Mouse (Mus musculus) liver, embryonic 16.5 days (tissue): ENCODE data around the gene Nnat. TPM values are rescaled to one million over a fixed set of nuclear protein-coding genes. Genes with fewer than 3 reads are reported as not detected.
"Not testable (repeated sequence)": the region's sequence is repeated elsewhere in the genome, so short reads cannot be mapped to it uniquely, and the experiment has no call there.

Experiments
- ATAC-seq: fragments of 200-750 bp; cut with Nextera tagmentation; 2 replicates; pipeline ENCODE4 v1.8.0; 2017; ENCODE audit warnings: low read depth, mild to moderate bottlenecking, moderate number of reproducible peaks, moderate library complexity
- H3K27ac ChIP-seq: fragments of 300-500 bp; sonication (generic); 2 replicates; pipeline ENCODE4 v1.5.1; 2014; ENCODE audit warnings: mild to moderate bottlenecking, low read length
- H3K27me3 ChIP-seq: fragments of 300-500 bp; sonication (generic); 2 replicates; pipeline ENCODE4 v1.6.1; 2014; ENCODE audit warnings: low read depth, low read length, mixed read lengths; ENCODE audit not compliant: control insufficient read depth, insufficient read depth
- H3K36me3 ChIP-seq: fragments of 300-500 bp; sonication (generic); 2 replicates; pipeline ENCODE4 v1.6.1; 2014; ENCODE audit warnings: mild to moderate bottlenecking; ENCODE audit not compliant: control insufficient read depth, insufficient read depth
- H3K4me1 ChIP-seq: fragments of 300-500 bp; sonication (generic); 2 replicates; pipeline ENCODE4 v1.6.1; 2014; ENCODE audit warnings: low read depth, low read length, mixed read lengths; ENCODE audit not compliant: control insufficient read depth
- H3K4me2 ChIP-seq: fragments of 300-500 bp; sonication (generic); 2 replicates; pipeline ENCODE4 v1.6.1; 2014; ENCODE audit warnings: low read depth, low read length, mixed read lengths
- H3K4me3 ChIP-seq: fragments of 300-500 bp; sonication (generic); 2 replicates; pipeline ENCODE4 v1.5.1; 2014; ENCODE audit warnings: low read depth, mild to moderate bottlenecking, low read length
- H3K9ac ChIP-seq: fragments of 300-500 bp; sonication (generic); 2 replicates; pipeline ENCODE4 v1.6.1; 2014; ENCODE audit warnings: low read depth, low read length
- H3K9me3 ChIP-seq: fragments of 300-500 bp; sonication (generic); replicated peaks from 2 replicates; pipeline ENCODE4 v1.6.1; 2016; ENCODE audit warnings: low read length; ENCODE audit not compliant: control insufficient read depth
- WGBS: fragments of 180-500 bp; shearing (Covaris S2); extraction: QIAGEN DNeasy Blood & Tissue Kit; methylation state at CpG from one replicate; pipeline ENCODE4 v1.1.7; 2014; ENCODE audit not compliant: insufficient replicate concordance; 5-methylcytosine and 5-hydroxymethylcytosine counted together
- polyA plus RNA-seq: library from polyadenylated mRNA; unstranded; fragments of >200 nt; fragmentation: Nextera tagmentation; extraction: Ambion mirVana; gene quantifications from 2 replicates; pipeline ENCODE4 v1.2.1, GENCODE M21; 2015

Gene Nnat
- polyA plus RNA-seq, 1 experiment from 2014 or later, result 14.3 TPM

DNA sequence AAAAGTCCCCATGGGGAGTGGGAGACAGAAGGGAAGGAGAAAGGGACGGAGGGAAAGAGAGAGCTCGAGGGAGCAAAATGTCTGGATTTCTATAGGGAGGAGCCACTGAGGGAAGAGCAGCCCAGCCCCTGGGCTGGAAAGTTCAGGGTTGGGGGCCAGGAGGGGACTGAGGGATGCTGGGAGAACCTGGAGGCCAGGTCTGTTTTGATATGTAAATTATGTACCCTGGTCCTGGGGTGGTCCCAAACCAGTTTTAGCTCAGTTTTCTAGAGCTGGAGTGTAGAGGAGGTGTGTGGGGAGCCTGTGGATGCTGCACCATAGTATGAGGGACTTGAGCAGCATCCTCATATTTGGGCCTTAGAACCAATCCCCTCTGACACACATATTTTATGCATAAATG, 9.0 kb downstream of the Nnat start:
- H3K9me3 ChIP-seq, result no peaks in the 10 kb centered on the region
- H3K27ac ChIP-seq, result no peak overlapping the region
- H3K4me1 ChIP-seq, result peaks cover 7% of the 10 kb centered on the region
- no peaks in the 10 kb centered on the region for H3K27me3 ChIP-seq
- 45% methylated on average over 2 of the region's 2 CpGs for WGBS
- H3K4me2 ChIP-seq, result no peak overlapping the region
- no peak overlapping the region for H3K4me3 ChIP-seq
- no peaks in the 10 kb centered on the region for H3K36me3 ChIP-seq
- no peak for ATAC-seq
- no peak overlapping the region for H3K9ac ChIP-seq

DNA sequence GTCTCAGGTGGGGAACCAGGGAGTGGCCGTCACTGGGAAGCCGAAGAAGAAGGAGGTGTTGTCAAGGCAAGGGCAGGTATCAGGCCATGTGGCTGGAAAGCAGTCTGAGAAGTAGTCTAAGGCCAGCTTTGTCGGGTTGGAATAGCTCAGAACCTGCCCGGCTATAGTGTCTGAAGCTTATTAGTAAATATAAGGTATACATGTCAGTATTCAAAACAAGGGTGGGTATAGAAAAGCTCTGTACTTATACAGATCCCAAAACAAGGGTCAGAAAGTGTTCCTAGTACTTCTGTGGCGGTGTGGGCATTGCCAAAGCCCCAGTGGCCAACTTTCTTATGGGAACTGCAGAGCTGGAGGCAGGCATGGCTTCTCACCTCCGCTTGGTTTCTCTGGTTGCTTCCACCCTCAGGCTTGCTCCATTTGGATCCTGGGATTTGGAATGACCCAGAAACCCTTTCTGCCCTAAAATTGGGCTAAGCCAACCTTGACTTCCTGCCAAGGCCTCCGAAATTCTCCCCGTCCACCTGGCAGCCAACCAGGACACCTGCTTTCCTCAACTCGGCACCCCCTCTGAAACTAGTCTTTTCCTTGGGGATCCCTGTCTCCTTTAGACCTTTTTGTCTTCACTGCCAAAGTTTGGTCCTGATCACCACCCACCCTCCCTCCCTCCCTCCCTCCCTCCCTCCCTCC, 10.1 kb downstream of the Nnat start:
- H3K27ac ChIP-seq, result no peak overlapping the region
- no peaks in the 10 kb centered on the region for H3K27me3 ChIP-seq
- H3K4me1 ChIP-seq, result peaks cover 7% of the 10 kb centered on the region
- no peak for ATAC-seq
- no peak overlapping the region for H3K9ac ChIP-seq
- no peak overlapping the region for H3K4me2 ChIP-seq
- H3K36me3 ChIP-seq, result no peaks in the 10 kb centered on the region
- H3K4me3 ChIP-seq, result no peak overlapping the region
- H3K9me3 ChIP-seq, result no peaks in the 10 kb centered on the region
- 51% methylated on average over 9 of the region's 9 CpGs for WGBS

DNA sequence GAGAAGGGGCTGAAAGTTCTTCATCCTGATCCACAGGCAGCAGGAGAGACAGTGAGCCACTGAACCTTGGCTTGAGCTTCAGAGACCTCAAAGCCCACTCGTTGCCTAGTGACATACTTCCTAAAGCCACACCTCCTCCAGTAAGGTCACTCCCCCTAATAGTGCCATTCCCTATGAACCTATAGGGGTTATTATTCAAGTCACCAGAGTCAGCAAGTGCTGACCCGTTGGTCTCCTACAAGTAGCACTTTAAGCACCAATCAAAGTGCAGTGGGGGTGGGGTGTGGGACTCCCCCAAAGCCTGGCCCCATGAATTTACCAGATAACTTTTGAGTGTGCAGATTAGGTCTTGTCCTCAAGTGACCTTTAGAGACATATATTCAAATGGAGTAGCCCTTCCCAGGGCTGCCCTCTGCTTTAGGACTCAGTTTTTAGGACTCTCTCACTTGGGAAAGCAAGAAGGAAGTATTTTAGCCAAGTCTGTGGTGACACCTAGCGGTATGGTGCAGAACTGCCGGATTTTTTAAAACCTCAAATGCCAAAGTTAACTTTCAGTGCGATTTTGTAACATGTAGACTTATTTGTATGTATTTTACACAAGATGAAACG, 11.4 kb downstream of the Nnat start, which contains the start of gene Blcap:
Gene Blcap, minus strand, starts transcription at position 51 of the 609 bp plus-strand sequence.
- Histone ChIP-seq H3K4me2 (no peak within 1 kb of the TSS), H3K27me3 (no peaks in the 10 kb centered on the region), H3K9ac (no peak within 1 kb of the TSS), H3K4me3 (no peak within 1 kb of the TSS), H3K27ac (no peak within 1 kb of the TSS), H3K4me1 (peaks cover 7% of the 10 kb centered on the region), H3K9me3 (no peaks in the 10 kb centered on the region), H3K36me3 (no peaks in the 10 kb centered on the region)
- ATAC-seq, result no peak
- 12% methylated on average over 6 of the region's 6 CpGs for WGBS

DNA sequence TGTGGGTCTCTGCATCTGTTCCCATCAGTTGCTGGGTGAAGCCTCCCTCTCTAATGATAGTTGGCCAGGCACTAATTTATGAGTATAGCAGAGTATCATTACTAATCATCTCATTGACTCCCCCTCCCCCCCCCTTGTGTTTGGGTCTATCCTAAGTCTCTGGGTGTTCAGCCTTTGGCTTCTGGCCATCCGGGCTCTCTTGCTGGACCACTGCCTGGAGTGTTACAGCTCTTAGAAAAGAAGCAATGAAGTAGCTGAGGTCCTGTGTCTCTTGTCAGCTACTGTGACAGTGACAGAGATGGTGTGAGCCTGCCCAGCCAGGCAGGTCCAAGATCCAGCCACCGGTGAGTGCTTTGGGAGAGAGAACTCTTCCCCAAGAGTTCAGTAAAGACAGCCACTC, 12.9 kb downstream of the Nnat start:
- H3K4me3 ChIP-seq, result no peak overlapping the region
- WGBS, result 60% methylated on average over 2 of the region's 2 CpGs
- H3K36me3 ChIP-seq, result no peaks in the 10 kb centered on the region
- H3K27me3 ChIP-seq, result no peaks in the 10 kb centered on the region
- H3K9ac ChIP-seq, result no peak overlapping the region
- no peak for ATAC-seq
- no peaks in the 10 kb centered on the region for H3K9me3 ChIP-seq
- no peak overlapping the region for H3K4me2 ChIP-seq
- H3K4me1 ChIP-seq, result no peaks in the 10 kb centered on the region
- H3K27ac ChIP-seq, result no peak overlapping the region

DNA sequence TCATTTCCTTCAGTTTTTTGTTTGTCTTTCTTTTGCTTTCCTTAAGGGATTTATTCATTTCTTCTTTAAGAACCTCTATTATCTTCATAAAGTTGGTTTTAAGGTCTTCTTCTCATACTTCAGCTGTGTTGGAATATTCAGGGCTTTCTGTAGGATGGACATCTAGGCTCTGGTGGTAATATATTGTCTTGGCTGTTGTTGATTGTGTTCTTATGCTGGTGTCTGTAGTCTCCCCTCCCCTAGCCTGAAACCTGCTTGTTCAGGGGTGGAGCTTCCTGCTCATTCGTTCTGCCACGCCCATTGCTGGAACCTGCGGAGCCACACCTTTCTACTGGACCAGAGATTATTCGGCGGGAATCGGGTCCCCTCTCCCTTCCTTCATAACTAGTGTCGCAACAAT, 25.5 kb downstream of the Nnat start:
- H3K9ac ChIP-seq, H3K9me3 ChIP-seq, H3K4me3 ChIP-seq, H3K4me2 ChIP-seq, H3K36me3 ChIP-seq, H3K27ac ChIP-seq, H3K27me3 ChIP-seq, ATAC-seq, H3K4me1 ChIP-seq: not testable (repeated sequence)
- 45% methylated on average over 7 of the region's 7 CpGs for WGBS

DNA sequence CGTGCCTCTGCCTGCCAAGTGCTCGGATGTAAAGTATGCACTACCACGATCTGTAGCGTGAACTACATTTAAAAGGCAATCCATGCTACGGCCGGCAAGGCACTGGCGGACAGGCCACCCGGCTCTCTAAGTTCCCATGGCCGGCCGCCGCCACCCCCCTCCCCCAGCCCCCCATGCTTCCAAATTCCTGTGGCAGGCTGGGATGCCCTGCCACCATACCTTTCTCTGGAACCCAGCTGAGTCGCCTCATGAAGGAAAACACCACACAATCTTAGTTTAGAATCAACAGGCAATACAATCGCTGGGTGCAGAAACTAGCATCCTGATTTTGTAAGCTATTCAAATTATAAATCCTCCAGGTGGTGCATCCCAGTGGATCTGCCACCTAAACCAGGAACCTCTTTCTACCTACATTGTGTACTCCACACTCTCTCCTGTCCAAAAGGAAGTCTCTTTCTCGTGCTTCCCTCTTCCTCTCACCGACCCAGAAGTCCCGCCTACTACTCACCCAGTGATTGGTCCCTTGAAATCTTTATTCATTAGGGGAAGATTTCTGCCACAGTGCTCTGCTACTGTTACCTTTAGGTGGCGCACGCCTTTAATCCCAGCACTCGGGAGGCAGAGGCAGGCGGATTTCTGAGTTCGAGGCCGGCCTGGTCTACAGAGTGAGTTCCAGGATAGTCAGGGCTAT, 37.1 kb downstream of the Nnat start:
- Histone ChIP-seq H3K9ac (no peak overlapping the region), H3K4me3 (no peak overlapping the region), H3K36me3 (no peaks in the 10 kb centered on the region), H3K4me2 (no peak overlapping the region), H3K4me1 (no peaks in the 10 kb centered on the region), H3K27ac (no peak overlapping the region), H3K27me3 (no peaks in the 10 kb centered on the region), H3K9me3 (no peaks in the 10 kb centered on the region)
- no peak for ATAC-seq
- WGBS, result 43% methylated on average over 22 of the region's 22 CpGs

DNA sequence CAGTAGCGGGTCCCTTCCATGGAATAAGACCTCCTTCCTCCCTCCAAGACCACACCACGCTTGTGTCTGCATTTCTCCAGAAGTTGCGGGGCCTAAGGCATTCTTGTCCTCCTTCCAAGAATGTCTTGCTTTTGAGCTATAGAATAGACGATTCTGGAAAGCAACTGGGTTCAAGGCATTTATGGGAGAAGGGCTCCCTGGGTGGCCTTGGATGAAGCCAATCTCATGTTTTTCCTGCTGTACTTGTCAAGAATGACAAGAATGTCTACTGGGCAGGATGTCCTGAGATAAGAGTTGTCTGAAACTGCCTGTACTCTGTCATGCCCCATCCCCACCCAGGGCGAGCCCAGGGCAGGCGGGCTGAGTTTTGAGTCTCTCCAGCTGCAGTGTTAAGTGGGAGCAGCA, 41.6 kb downstream of the Nnat start:
- Histone ChIP-seq H3K9ac (no peak overlapping the region), H3K4me3 (no peak overlapping the region), H3K4me2 (no peak overlapping the region), H3K36me3 (no peaks in the 10 kb centered on the region), H3K27ac (no peak overlapping the region), H3K27me3 (no peaks in the 10 kb centered on the region; the same call in 1 of the 2 replicates), H3K4me1 (no peaks in the 10 kb centered on the region), H3K9me3 (no peaks in the 10 kb centered on the region)
- ATAC-seq, result no peak
- WGBS, result 41% methylated on average over 6 of the region's 6 CpGs

DNA sequence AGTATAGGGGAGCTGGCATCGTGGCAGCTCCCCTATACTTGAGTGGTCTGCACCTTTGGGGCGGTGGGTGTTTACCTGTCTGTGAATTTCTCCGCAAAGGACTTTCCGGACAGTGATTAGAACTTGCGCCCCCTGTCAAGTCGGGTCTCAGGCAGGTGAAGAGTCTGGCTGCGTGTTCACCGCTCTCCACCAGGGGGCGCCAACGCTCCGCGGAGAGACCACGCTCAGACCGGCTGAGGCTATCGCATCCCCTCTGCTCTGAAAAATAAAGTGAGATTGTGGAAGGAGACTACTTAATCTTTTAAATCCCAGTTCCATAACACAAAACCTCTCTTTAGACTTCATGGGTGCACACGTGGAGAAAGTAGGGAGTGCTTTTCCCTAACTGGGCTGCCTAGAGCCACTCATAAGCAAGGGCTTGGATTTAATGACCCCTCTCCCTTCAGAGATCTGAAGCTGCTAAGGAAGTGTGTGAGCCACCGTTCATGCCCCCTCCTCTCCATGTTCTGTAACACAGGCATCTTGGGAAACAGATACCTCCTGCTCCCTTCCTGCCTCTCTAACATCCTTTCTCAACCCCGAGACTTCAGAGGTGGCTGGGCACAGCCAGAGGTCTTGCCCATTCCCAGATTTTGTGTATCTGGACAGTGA, 45.3 kb downstream of the Nnat start:
- WGBS, result 5% methylated on average over 18 of the region's 18 CpGs

More for the DNA sequence above, 45.3 kb downstream of the Nnat start:
- Histone ChIP-seq H3K36me3 (no peaks in the 10 kb centered on the region), H3K4me1 (no peaks in the 10 kb centered on the region), H3K9ac (no peak overlapping the region), H3K27me3 (no peaks in the 10 kb centered on the region; the same call in 1 of the 2 replicates), H3K4me3 (no peak overlapping the region), H3K9me3 (no peaks in the 10 kb centered on the region), H3K27ac (no peak overlapping the region), H3K4me2 (no peak overlapping the region)
- no peak for ATAC-seq
